Mouse (Mus musculus) lung, adult 18-20 months (tissue): Measurements from ENCODE around the gene Lman2.

ENCODE experiments used
- DNase-seq, 2 experiments: peaks; one replicate each; pipeline ENCODE4 v3.0.0; 2022; ENCODE audit warnings: mixed read lengths in 2 of 2

Gene Lman2

GRCm38 (mm10) chr13:55370234-55370633, 7.7 kb upstream of the Lman2 start:
- DNase-seq = no peak

GRCm38 (mm10) chr13:55369531-55370114, 7.0 kb upstream of the Lman2 start, which contains the start of gene Rgs14:
TSS of gene Rgs14 (plus strand) at chr13:55369732.
- peak; percentile 23 to 32 for DNase-seq

- DNase-seq = no peak
Measured at GRCm38 (mm10) chr13:55368401-55368800, 5.8 kb upstream of the Lman2 start.

- DNase-seq = peak in 1 of 2 experiments; percentile 17
Measured at GRCm38 (mm10) chr13:55361974-55362452, 570 bp downstream of the Lman2 start.

- DNase-seq = no peak
Measured at GRCm38 (mm10) chr13:55361145-55361544, 1.4 kb downstream of the Lman2 start.

- DNase-seq = no peak
Measured at GRCm38 (mm10) chr13:55346745-55347144, 15.8 kb downstream of the Lman2 start.

GRCm38 (mm10) chr13:55344286-55344685, 18.3 kb downstream of the Lman2 start:
- no peak for DNase-seq

GRCm38 (mm10) chr13:55342469-55342868, 20.1 kb downstream of the Lman2 start:
- DNase-seq = no peak

- DNase-seq = no peak
Measured at GRCm38 (mm10) chr13:55339259-55339658, 23.3 kb downstream of the Lman2 start.

- DNase-seq = no peak
Measured at GRCm38 (mm10) chr13:55338131-55339054, 24.2 kb downstream of the Lman2 start.

- no peak for DNase-seq
Measured at GRCm38 (mm10) chr13:55337341-55337975, 25.1 kb downstream of the Lman2 start.

- DNase-seq = no peak
Measured at GRCm38 (mm10) chr13:55335701-55336100, 26.9 kb downstream of the Lman2 start.

- DNase-seq = no peak
Measured at GRCm38 (mm10) chr13:55332331-55332730, 30.3 kb downstream of the Lman2 start.

GRCm38 (mm10) chr13:55330567-55331400, 31.8 kb downstream of the Lman2 start:
- no peak for DNase-seq

GRCm38 (mm10) chr13:55329683-55330566, 32.7 kb downstream of the Lman2 start, which contains the start of gene Mxd3:
TSS of gene Mxd3 (minus strand) at chr13:55329823.
- peak; percentile 78 to 80 for DNase-seq

- DNase-seq = no peak
Measured at GRCm38 (mm10) chr13:55329109-55329682, 33.4 kb downstream of the Lman2 start.

GRCm38 (mm10) chr13:55328641-55329040, 33.9 kb downstream of the Lman2 start:
- no peak for DNase-seq

GRCm38 (mm10) chr13:55328171-55328570, 34.4 kb downstream of the Lman2 start:
- no peak for DNase-seq

- DNase-seq = peak; percentile 87 to 89
Measured at GRCm38 (mm10) chr13:55327633-55328032, 35.0 kb downstream of the Lman2 start.

GRCm38 (mm10) chr13:55327169-55327568, 35.4 kb downstream of the Lman2 start:
- no peak for DNase-seq

- DNase-seq = no peak
Measured at GRCm38 (mm10) chr13:55325596-55325995, 37.0 kb downstream of the Lman2 start.
